Mouse (Mus musculus) CD4-positive, CD25-positive, alpha-beta regulatory T cell, adult 2 months (primary cell): Measurements from ENCODE around the gene Cotl1.

Source experiments
- DNase-seq: peaks from one replicate; pipeline ENCODE4 v3.0.0-alpha.2; 2012; ENCODE audit warnings: low read depth, low spot score

Gene Cotl1

DNA sequence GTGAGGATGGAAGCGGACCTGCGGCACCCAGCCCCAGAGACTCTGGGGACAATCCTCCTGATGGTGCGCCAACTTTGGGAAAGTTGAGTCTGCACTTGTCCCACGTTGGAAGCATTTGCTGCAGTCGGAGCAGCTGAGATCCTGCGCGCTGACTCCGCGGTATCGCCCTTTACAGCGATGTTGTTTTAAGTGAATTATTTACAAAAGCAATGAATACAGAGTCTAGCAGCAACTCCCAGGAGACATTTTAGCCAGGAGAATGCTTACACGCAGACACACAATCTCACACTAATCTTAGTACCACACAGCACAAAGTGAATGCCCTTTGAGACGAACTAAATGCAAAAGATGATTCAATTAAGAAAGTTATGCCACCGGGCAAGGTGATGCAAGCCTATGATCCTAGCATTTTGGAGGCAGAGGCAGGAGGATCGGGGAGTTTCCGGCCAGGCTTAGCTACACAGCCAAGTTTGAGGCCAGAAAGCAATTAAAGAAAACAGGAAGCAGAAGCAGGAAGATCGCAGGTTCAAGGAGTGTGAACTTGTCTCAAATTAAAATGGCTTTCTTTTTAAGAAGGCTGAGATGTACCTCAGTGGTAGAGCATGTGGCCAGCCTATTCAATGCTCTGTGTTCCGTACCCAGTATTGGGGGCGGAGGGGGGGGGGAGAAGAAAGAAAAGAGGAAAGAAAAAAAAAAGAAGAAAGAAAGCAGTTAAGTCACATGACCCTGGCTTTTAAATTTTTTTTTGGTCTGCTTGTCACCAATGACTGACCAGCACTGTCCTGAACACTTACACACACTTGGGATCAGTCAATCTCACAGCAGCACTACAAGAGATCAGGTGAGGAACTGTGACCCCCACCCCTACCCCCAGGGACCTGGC is 2.0 kb downstream of the Cotl1 start:
- peak; percentile 67 for DNase-seq

- peak; percentile 63 for DNase-seq
Observed at GRCm38 (mm10) chr8:119837553-119838071, 2.7 kb downstream of the Cotl1 start.

- no peak for DNase-seq
Observed at GRCm38 (mm10) chr8:119836831-119837230, 3.5 kb downstream of the Cotl1 start.

GRCm38 (mm10) chr8:119835270-119835669 is 5.1 kb downstream of the Cotl1 start:
- DNase-seq = peak; percentile 36

- no peak for DNase-seq
Observed at GRCm38 (mm10) chr8:119834676-119835075, 5.7 kb downstream of the Cotl1 start.

DNA sequence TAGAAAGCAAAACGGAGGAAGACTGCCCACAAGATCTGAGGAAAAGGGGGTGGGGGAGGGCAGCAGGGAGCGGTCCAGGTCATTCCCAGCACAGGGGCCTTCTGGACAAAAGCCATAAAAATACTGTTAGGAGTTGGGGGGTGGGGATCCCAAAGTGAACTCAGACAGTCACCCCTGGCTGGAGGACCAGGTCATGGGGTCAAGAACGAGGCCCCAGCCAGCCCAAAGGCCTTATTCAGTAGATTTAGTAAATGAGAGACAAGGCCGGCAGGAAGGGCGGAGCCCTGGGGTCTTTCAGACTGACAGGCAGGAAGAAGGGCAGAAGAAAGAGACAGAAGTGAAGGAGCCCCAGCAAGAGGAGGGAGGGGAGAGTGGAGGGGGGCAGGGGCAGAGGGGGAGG is 7.4 kb downstream of the Cotl1 start:
- peak; percentile 49 for DNase-seq

- DNase-seq = no peak
Observed at GRCm38 (mm10) chr8:119832101-119832617, 8.2 kb downstream of the Cotl1 start.

- DNase-seq = peak; percentile 50
Observed at GRCm38 (mm10) chr8:119831336-119831995, 8.9 kb downstream of the Cotl1 start.

GRCm38 (mm10) chr8:119830589-119830988 is 9.8 kb downstream of the Cotl1 start:
- DNase-seq = peak; percentile 96

DNA sequence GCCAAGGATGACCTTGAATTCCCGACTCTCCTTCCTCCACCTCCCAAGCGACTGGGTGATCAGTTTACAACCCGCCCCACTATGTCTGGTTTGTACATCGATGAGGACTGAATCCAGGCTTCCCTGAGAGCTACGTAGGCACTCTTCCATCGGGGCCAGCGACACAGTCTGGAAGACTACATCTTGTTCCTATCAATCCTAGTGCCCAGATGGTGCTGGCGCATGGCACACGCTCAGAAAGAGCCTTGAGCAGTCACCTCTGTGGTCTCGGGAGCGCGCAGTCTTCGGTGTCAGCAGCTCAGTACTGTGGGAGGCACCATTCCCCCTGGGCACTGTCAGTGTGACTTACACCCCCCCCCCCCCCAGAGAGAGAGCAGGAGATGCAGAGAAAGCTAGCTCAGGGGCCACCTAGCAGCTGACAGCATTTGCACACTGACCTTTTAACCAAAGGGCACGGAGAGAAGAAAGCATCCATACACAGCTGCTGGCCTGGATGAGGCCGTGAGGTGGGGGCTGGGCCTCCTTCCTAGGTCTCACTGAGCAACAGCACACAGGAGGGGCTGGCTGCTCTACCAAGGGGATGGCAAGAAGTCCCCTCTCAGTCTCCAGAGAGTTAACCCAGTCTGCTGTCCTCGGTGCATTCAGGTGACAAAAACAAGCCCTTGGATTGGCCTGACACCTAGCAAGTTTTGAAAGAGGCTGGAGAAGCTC is 10.3 kb downstream of the Cotl1 start:
- no peak for DNase-seq

GRCm38 (mm10) chr8:119829420-119829819 is 10.9 kb downstream of the Cotl1 start:
- peak; percentile 56 for DNase-seq

DNA sequence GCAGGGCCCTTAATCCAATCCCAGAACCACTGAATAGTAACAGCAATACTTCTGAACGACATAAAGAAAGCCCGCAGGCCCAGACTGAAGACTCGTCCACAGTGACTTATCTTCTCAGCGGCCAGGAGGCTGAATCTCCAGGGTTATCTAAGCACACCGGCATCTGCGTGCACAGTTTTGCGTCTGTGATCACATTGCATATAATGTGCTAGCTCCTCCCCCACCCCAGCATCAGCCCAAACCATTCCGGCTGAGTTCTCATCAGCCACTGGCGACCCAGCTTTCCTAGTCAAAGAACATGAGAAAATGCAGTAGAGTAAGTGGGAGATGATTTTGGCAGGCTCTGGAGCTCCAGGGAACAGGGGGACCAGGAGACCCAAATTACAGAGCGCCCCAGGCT is 11.3 kb downstream of the Cotl1 start:
- DNase-seq = no peak

DNA sequence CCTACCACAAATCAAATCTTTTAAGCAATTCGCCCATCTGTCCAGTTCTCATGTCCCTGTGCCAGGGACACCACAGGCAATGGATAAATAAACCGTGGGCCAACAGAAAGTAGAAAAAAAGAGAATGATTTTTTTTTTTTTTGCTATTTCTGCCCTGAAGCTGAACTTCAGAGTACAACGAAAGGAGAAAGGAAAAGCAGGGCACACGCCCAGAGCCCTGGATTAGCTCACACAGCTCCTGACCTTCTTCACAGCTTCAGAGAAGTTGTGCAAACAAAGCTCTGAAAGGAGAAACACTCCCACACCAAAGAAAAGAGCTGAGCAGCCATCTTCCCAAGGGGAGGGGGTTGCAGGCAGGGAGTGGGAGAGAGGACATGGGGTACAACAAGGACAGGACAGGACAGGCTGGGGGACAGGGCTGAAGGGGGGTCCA is 12.6 kb downstream of the Cotl1 start:
- DNase-seq = no peak

- DNase-seq = no peak
Observed at GRCm38 (mm10) chr8:119826982-119827381, 13.4 kb downstream of the Cotl1 start.

- no peak for DNase-seq
Observed at GRCm38 (mm10) chr8:119825950-119826730, 14.2 kb downstream of the Cotl1 start.

DNA sequence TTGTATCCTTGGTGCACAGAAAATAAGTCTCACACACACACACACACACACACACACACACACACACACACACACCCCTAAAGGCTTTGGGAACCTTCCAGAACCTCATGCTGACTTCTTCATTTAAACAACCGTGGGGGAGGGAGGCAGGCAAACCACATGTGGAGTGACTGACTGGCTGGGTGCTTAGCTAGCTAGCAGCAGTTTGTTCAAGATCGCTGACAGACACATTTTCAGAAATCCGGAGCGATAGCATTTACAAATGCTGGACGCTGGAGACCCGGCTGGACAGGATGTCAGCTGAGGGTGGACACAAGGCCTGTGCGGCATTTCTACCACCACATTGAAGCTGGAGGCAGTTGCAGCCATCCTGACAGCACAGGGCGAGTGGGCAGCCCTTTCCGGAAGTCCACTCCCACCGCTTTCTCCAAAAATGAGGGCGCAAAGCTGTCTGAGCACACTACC is 15.5 kb downstream of the Cotl1 start:
- peak; percentile 45 for DNase-seq

DNA sequence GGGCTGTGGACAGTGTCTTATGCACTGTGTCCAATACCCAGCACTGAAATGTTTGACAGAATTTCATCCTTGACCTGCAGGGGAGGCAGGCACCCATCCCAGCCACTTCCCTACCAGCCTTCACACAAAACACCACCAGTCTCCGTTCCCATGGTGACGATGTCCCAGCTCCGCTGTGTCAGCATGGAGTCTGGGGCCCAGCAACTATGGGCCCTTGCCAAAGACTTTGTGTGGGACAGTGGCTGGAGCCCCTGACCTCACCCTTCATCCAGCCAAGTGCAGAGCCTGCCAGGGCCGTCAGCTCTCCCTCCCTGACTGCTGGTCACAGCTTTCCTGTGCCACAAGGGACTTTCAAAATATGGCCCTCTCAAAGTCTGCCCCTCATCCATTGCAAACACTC is 16.2 kb downstream of the Cotl1 start:
- DNase-seq = no peak

DNA sequence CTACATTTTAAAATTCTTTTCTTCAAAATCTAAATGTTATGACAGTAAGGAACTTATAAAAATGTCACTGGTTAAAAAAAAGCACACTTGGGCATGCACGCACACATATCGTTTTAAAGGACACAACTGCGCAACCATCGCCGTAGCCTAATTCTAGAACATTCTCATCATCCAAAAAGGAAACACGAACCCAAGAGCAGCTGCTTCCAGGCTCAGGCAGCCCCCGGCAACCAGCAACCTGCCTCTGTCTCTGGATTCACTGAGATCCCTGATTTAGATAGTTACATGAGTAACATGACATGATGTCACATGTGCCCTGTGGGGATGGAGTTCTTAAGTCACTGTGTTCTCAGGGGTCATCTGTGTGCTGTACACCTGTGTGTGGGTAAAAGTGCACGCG is 17.1 kb downstream of the Cotl1 start:
- no peak for DNase-seq

DNA sequence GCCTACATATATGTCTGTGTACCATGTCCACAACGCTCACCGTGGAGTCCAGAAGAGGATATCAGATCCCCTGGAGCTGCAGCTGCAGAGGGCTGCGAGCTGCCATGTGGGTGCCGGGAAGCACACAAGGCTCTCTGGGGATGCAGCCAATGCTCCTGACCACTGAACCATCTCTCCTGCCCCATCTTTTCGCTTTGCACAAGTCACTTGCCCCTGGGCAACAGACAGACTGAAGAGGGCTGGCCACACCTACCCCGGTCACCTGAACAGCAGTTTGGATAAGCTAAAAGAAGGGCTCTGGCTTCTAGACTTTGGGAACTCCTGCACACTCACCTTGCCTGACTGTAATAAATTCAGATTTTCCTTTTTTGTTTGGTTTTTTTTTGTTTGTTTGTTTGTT is 18.7 kb downstream of the Cotl1 start:
- DNase-seq = no peak

DNA sequence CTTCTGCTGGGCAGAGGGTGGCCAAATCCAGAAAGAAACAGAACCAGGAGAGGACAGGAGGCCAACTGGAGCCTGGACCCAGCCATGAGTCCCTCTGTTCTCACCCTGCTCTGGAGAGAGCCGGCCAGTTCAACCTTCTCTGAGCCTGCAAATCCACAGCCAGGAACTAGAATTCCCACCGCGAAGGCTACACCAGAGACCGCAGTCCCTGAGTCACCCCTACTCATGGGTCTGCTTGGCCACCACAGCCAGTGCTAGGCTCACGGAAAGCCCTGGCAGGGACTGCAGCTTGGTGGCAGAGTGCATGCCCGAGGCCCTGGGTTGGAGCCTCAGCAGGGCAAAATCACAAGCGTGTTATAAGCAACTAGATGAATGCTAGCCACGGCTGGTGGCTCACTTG is 20.4 kb downstream of the Cotl1 start:
- no peak for DNase-seq

DNA sequence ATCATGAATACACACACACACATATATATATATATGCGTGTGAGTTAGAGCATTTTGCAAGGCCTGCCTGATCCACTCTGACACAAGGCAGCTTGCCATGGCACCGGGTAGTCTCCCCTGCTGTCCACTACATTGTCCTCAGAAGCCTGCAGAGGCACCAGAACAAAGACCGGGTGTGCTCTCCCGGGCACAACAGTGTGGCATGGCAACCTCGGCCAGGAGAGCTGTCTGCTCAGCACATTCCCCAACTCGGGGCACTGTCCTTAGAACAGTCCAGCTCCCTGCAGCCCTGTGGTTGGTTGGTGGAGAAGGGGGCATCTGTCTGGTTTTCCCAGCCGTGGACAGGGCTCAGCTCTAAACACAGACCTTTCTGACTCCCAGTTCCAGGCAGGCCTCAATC is 21.0 kb downstream of the Cotl1 start:
- no peak for DNase-seq
